Mouse (Mus musculus) limb, embryonic 13.5 days (tissue): ENCODE results near the gene Lsm14b. TPM values are rescaled to one million over a fixed set of nuclear protein-coding genes. Genes with fewer than 3 reads are reported as not detected.

Experiments used
- ATAC-seq: fragments of 200-750 bp; cut with Nextera tagmentation; 2 replicates; pipeline ENCODE4 v1.8.0; 2017; ENCODE audit warnings: low read depth, moderate number of reproducible peaks, moderate TSS enrichment; ENCODE audit not compliant: low FRiP score
- H3K27ac ChIP-seq: fragments of 300-500 bp; sonication (generic); 2 replicates; pipeline ENCODE4 v1.5.1; 2015; ENCODE audit warnings: inconsistent platforms, mild to moderate bottlenecking, moderate library complexity
- H3K27me3 ChIP-seq: fragments of 300-500 bp; sonication (generic); 2 replicates; pipeline ENCODE4 v1.6.1; 2015; ENCODE audit warnings: mild to moderate bottlenecking, inconsistent platforms
- H3K36me3 ChIP-seq: fragments of 300-500 bp; sonication (generic); 2 replicates; pipeline ENCODE4 v1.6.1; 2015; ENCODE audit warnings: inconsistent platforms, mild to moderate bottlenecking, moderate library complexity
- H3K4me1 ChIP-seq: fragments of 300-500 bp; sonication (generic); 2 replicates; pipeline ENCODE4 v1.6.1; 2015; ENCODE audit warnings: inconsistent platforms
- H3K4me2 ChIP-seq: fragments of 300-500 bp; sonication (generic); replicated peaks from 2 replicates; pipeline ENCODE4 v1.6.1; 2015; ENCODE audit warnings: inconsistent platforms, mild to moderate bottlenecking, moderate library complexity
- H3K4me3 ChIP-seq: fragments of 300-500 bp; sonication (generic); 2 replicates; pipeline ENCODE4 v1.5.1; 2015; ENCODE audit warnings: moderate library complexity, mild to moderate bottlenecking, inconsistent platforms
- H3K9ac ChIP-seq: fragments of 300-500 bp; sonication (generic); 2 replicates; pipeline ENCODE4 v1.6.1; 2015; ENCODE audit warnings: mild to moderate bottlenecking, inconsistent platforms
- H3K9me3 ChIP-seq: fragments of 300-500 bp; sonication (generic); 2 replicates; pipeline ENCODE4 v1.6.1; 2016; ENCODE audit warnings: inconsistent platforms
- whole genome bisulfite sequencing: fragments of 180-500 bp; shearing (Covaris S2); methylation state at CpG from one replicate; pipeline ENCODE4 v1.1.7; 2015; 5-methylcytosine and 5-hydroxymethylcytosine counted together
- polyA plus RNA-seq: library from polyadenylated mRNA; unstranded; fragments of >200 nt; fragmentation: Nextera tagmentation; extraction: Ambion mirVana; gene quantifications from 2 replicates; pipeline ENCODE4 v1.2.1, GENCODE M21; 2015

Lsm14b gene
- polyA plus RNA-seq, 1 experiment from 2014 or later, result 11.2 TPM

DNA sequence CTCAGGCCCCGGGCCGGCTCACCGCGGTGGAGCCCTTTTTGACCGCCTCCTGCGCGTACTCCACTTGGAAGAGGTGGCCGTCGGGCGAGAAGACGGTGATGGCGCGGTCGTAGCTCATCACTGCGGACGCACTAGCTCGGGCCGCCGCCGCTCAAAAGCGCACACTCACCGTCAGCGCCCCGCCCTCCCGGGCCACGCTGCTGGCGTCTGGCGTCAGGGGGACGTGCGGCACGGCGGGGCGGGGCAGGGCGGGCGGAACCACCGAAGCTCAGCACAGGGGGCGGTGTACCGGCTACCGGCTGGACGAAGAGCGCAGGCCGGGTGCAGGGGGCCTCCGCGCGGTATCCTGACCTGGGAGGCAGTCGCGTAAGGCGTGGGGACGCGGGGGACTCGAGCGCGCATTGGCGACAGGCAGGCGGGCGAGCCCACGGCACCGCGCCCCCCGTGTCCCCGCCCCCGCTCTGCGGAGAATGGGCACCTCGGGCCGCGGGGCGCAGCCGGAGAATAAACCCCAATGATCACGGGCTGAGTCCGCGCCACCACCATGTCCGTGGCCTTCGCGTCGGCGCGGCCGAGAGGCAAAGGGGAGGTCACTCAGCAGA, 17.6 kb downstream of the Lsm14b start, which contains the start of the genes Psma7 and Ss18l1:
Psma7 (minus strand) TSS at position 178 of the 602 bp plus-strand sequence.
Ss18l1 (plus strand) TSS at position 254 of the 602 bp plus-strand sequence.
- ATAC-seq, result peak; percentile 95

DNA sequence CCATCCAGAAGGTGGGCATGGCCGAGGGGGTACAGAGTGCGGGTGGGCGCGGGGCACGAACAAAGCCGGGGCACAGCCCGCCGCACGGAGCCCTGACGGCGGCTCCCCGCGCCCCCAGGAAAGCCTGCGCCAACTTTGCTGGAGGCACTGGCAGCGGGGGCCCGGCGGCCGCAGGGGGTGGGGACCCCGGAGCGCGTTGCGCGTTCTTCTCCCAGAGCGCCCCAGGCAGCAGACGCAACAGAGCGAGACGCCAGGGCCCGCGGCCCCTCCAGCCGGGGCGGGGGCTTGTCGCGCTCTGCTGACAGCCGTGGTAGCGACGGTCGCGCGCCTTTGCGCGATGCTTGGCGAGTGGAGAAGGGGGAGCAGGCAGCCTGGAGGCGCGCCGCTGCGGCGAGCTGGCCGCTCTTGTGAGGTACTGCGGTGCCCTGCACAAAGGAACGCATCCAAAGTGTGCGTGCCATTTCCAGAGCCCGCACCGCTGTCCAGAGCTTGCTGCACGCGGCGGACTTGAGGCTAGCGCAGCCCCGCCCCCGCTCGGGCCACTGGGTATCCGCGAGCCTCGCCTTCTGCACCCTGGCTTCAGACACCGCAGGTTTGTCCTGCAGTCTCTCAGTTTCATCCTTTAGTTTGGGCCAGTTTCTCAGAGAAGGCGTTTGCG, 18.2 kb downstream of the Lsm14b start:
- Histone ChIP-seq H3K27me3 (no peaks in the 10 kb centered on the region), H3K36me3 (peaks cover 26% of the 10 kb centered on the region), H3K4me1 (peaks cover 35% of the 10 kb centered on the region), H3K4me2 (peak overlapping the region; percentile 87), H3K9ac (peak overlapping the region; percentile 95), H3K27ac (peak overlapping the region; percentile 91), H3K4me3 (peak overlapping the region; percentile 97), H3K9me3 (no peaks in the 10 kb centered on the region)
- peak; percentile 43 for ATAC-seq
- WGBS, result under 1% methylated on average over 64 of the region's 66 CpGs

More for the DNA sequence above, 17.6 kb downstream of the Lsm14b start, which contains the start of the genes Psma7 and Ss18l1:
- Histone ChIP-seq H3K36me3 (peaks cover 31% of the 10 kb centered on the region), H3K9me3 (no peaks in the 10 kb centered on the region), H3K4me1 (peaks cover 35% of the 10 kb centered on the region), H3K4me3 (peak within 1 kb of the TSS; percentile 97), H3K9ac (peak within 1 kb of the TSS; percentile 95), H3K27me3 (no peaks in the 10 kb centered on the region), H3K4me2 (peak within 1 kb of the TSS; percentile 87), H3K27ac (peak within 1 kb of the TSS; percentile 91)
- whole genome bisulfite sequencing, result under 1% methylated on average over 77 of the region's 78 CpGs

DNA sequence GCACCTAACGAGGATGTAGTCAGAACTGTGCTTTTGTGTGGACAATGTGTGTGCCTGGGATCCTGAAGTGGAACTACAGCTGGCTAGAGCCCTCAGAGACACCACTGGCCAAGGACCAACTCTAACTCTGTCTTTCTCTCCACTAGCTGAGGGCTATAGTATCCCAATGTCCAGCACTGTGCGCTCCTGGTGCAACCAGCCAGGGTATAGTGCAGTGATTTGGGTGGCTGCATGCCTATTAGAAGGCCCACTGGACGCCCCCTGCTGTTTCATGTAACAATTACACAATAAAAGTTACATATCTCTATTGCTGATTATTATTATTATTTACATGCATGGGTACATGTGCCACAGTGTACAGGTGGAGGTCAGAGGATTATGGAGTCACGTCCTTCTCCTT, 20.5 kb downstream of the Lsm14b start:
- WGBS, result 53% methylated on average over 4 of the region's 4 CpGs
- Histone ChIP-seq H3K4me2 (no peak overlapping the region), H3K9ac (no peak overlapping the region), H3K4me1 (peaks cover 32% of the 10 kb centered on the region), H3K9me3 (no peaks in the 10 kb centered on the region), H3K27ac (no peak overlapping the region), H3K27me3 (no peaks in the 10 kb centered on the region), H3K4me3 (no peak overlapping the region), H3K36me3 (peaks cover 10% of the 10 kb centered on the region; the same call in 1 of the 2 replicates)
- no peak for ATAC-seq

- Histone ChIP-seq H3K9me3 (no peaks in the 10 kb centered on the region), H3K4me1 (peaks cover 20% of the 10 kb centered on the region), H3K4me3 (no peak overlapping the region), H3K36me3 (peaks cover 14% of the 10 kb centered on the region), H3K4me2 (no peak overlapping the region), H3K27me3 (no peaks in the 10 kb centered on the region), H3K9ac (no peak overlapping the region), H3K27ac (no peak overlapping the region)
- no peak for ATAC-seq
- WGBS, result 89% methylated on average over 3 of the region's 3 CpGs
Observed at GRCm38 (mm10) chr2:180047580-180047979, 22.8 kb downstream of the Lsm14b start.

- ATAC-seq, result no peak
- Histone ChIP-seq H3K4me3 (no peak overlapping the region), H3K4me1 (peaks cover 20% of the 10 kb centered on the region), H3K27me3 (no peaks in the 10 kb centered on the region), H3K36me3 (peaks cover 20% of the 10 kb centered on the region), H3K9me3 (no peaks in the 10 kb centered on the region), H3K4me2 (no peak overlapping the region), H3K27ac (no peak overlapping the region), H3K9ac (no peak overlapping the region)
- WGBS, result 92% methylated on average over 18 of the region's 18 CpGs
Observed at GRCm38 (mm10) chr2:180047980-180048635, 23.3 kb downstream of the Lsm14b start.

DNA sequence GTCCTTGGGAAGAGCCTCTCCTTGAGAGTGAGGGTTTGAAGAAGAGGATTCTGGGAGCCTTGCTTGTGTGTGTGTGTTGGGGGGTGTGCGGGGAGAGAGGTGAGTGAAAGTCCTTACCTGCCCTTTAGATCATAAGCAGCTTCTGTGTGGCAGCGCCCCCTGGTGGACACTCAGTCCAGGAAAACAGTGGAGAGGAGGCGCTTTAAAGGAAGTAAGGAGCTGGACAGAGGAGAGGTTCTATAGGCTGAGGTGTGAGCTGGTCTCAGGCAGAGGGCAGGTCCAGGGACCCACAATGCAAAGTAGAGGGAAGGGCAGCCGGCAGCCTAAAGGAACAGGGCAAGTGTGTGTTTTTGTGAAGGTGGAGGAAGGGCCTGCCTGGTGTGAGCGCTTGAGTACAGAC, 26.2 kb downstream of the Lsm14b start:
- ATAC-seq, result peak; percentile 48; the same call in 1 of the 2 replicates
- peaks cover 47% of the 10 kb centered on the region for H3K36me3 ChIP-seq
- 21% methylated on average over 5 of the region's 5 CpGs for WGBS

DNA sequence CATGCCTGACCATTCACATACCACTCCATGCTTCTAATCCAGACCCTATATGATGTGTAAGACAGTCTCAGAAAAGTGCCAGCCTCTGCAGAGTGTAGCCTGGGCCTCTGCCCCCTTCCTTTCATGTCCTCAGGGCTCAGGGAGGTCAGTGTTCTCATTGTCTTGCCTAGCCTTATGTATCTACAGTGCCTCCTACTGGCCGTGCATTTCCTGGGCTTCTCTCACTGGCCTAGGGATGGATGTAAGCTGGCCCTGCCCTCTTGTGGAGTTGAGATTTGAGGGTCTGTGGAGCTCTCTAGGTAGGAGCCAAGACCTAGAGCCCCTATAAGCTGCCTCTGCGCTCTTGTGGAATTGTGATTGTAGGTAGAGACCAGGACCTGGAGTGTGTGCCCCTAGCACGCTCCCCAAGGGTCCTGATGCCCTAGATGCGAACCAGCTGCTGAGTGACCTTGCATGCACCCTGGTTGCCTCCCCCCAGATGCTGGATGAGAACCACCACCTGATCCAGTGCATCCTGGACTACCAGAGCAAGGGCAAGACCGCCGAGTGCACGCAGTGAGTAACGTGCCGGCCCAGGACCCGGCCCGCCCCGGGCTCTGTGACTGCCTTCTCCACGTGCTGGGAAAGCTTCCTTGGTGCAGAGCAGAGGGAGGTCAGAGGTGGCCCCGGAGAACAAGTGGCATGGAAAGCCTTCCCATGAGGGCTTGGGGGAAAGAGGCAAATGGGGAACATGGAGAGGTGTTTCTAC, 27.4 kb downstream of the Lsm14b start:
- peaks cover 51% of the 10 kb centered on the region for H3K36me3 ChIP-seq
- H3K27ac ChIP-seq, result no peak overlapping the region
- no peaks in the 10 kb centered on the region for H3K9me3 ChIP-seq
- no peak overlapping the region for H3K4me3 ChIP-seq
- 90% methylated on average over 14 of the region's 14 CpGs for WGBS
- H3K4me2 ChIP-seq, result no peak overlapping the region
- no peaks in the 10 kb centered on the region for H3K27me3 ChIP-seq
- no peak overlapping the region for H3K9ac ChIP-seq
- no peak for ATAC-seq
- H3K4me1 ChIP-seq, result no peaks in the 10 kb centered on the region

More for the DNA sequence above, 26.2 kb downstream of the Lsm14b start:
- H3K27me3 ChIP-seq, result no peaks in the 10 kb centered on the region
- H3K27ac ChIP-seq, result no peak overlapping the region
- no peak overlapping the region; the same call in 1 of the 2 replicates for H3K9ac ChIP-seq
- no peaks in the 10 kb centered on the region for H3K4me1 ChIP-seq
- H3K4me3 ChIP-seq, result no peak overlapping the region
- H3K9me3 ChIP-seq, result no peaks in the 10 kb centered on the region
- H3K4me2 ChIP-seq, result no peak overlapping the region

DNA sequence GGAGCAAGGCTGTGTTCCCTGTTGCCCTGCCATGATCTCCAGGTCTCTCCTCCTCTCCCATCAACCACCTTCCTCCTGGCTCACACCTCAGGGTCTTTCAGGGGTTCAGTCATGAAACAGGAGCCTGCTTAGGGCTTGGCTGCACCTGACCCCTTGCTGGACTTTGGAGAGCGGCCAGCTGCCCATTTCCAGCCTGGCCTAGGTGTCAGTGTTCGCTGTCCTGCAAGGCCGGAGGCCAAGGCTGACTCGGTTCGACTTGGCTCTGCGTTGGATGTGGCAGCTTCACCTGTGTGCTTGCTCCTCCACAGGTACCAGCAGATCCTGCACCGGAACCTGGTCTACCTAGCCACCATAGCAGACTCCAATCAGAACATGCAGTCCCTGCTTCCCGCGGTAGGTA, 28.2 kb downstream of the Lsm14b start:
- no peak for ATAC-seq
- no peak overlapping the region for H3K4me2 ChIP-seq
- H3K4me3 ChIP-seq, result no peak overlapping the region
- H3K27me3 ChIP-seq, result no peaks in the 10 kb centered on the region
- no peaks in the 10 kb centered on the region for H3K4me1 ChIP-seq
- 97% methylated on average over 9 of the region's 9 CpGs for WGBS
- no peaks in the 10 kb centered on the region for H3K9me3 ChIP-seq
- H3K36me3 ChIP-seq, result peaks cover 58% of the 10 kb centered on the region
- H3K9ac ChIP-seq, result no peak overlapping the region
- no peak overlapping the region for H3K27ac ChIP-seq

GRCm38 (mm10) chr2:180063338-180064131, 38.7 kb downstream of the Lsm14b start:
- H3K4me3 ChIP-seq, result no peak overlapping the region
- WGBS, result 93% methylated on average over 11 of the region's 11 CpGs
- no peaks in the 10 kb centered on the region for H3K4me1 ChIP-seq
- H3K4me2 ChIP-seq, result no peak overlapping the region
- H3K27ac ChIP-seq, result no peak overlapping the region
- no peak overlapping the region for H3K9ac ChIP-seq
- no peaks in the 10 kb centered on the region for H3K9me3 ChIP-seq
- H3K36me3 ChIP-seq, result peaks cover 70% of the 10 kb centered on the region
- H3K27me3 ChIP-seq, result no peaks in the 10 kb centered on the region
- ATAC-seq, result no peak

DNA sequence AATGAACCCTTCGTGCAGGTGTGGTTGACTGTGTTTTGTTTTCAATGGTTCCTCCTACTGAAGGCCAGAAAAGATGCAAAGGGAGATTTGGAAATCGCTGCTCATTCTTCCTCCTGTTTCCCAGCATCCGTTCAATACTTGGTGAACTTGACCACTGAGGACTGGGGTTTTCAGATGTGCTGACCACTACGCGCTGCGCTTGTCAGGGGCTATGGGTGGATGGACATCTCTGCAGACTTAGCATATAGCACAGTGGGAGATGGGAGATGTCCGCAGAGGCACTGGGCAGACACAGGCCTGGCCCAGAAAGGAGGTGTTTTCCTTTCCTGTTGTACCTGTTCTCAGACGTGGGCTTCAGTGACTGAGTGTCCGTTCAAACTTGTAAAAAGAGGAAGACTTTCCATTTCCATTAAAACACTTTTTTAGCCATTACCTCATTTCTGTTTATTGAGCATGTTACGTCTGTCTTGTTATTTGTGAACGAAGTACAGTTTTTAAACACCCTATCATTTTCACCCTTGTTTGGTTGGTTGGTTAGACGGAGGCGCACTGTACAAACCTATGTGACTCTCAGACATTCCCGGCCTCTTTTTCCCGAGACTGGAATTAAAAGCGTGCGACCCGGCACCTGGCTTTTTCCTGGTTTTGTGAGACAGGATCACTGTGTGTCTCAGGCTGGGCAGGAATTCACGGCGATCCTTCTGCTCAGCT, 45.1 kb downstream of the Lsm14b start:
- peak overlapping the region; percentile 90 for H3K4me2 ChIP-seq
- H3K27ac ChIP-seq, result peak overlapping the region; percentile 45; the same call in 1 of the 2 replicates
- peak; percentile 76 for ATAC-seq
- H3K4me3 ChIP-seq, result peak overlapping the region; percentile 77
- peak overlapping the region; percentile 80 for H3K9ac ChIP-seq
- peaks cover 30% of the 10 kb centered on the region for H3K36me3 ChIP-seq
- peaks cover 15% of the 10 kb centered on the region for H3K4me1 ChIP-seq
- H3K27me3 ChIP-seq, result no peaks in the 10 kb centered on the region
- WGBS, result 34% methylated on average over 20 of the region's 20 CpGs
- no peaks in the 10 kb centered on the region for H3K9me3 ChIP-seq
